Mouse (Mus musculus): ENCODE results near the gene Ednra. TPM values are rescaled to one million over a fixed set of nuclear protein-coding genes. Genes with fewer than 3 reads are reported as not detected.

Ednra gene
- not detected for polyA plus RNA-seq (2017; shearing (Covaris generic))

- no peak for ATAC-seq
These were observed at the start of gene Ednra for GRCm38 (mm10) chr8:77724046-77724930. Gene Ednra, minus strand, starts transcription at chr8:77724464.

- ATAC-seq = no peak
These were observed 49.6 kb upstream of the Ednra start for GRCm38 (mm10) chr8:77773831-77774230.

- ATAC-seq = no peak
These were observed 49.0 kb upstream of the Ednra start for GRCm38 (mm10) chr8:77773256-77773655.

GRCm38 (mm10) chr8:77772210-77772886 lies 48.1 kb upstream of the Ednra start:
- ATAC-seq = no peak

GRCm38 (mm10) chr8:77770966-77771365 lies 46.7 kb upstream of the Ednra start:
- no peak for ATAC-seq

GRCm38 (mm10) chr8:77768916-77769315 lies 44.7 kb upstream of the Ednra start:
- ATAC-seq = no peak

- no peak for ATAC-seq
These were observed 40.0 kb upstream of the Ednra start for GRCm38 (mm10) chr8:77764253-77764652.

GRCm38 (mm10) chr8:77762967-77763366 lies 38.7 kb upstream of the Ednra start:
- no peak for ATAC-seq

GRCm38 (mm10) chr8:77755441-77755840 lies 31.2 kb upstream of the Ednra start:
- no peak for ATAC-seq

- no peak for ATAC-seq
These were observed 29.5 kb upstream of the Ednra start for GRCm38 (mm10) chr8:77753796-77754195.

- no peak for ATAC-seq
These were observed 27.8 kb upstream of the Ednra start for GRCm38 (mm10) chr8:77752041-77752440.

GRCm38 (mm10) chr8:77750407-77750806 lies 26.1 kb upstream of the Ednra start:
- no peak for ATAC-seq

GRCm38 (mm10) chr8:77744476-77744875 lies 20.2 kb upstream of the Ednra start:
- no peak for ATAC-seq

- no peak for ATAC-seq
These were observed 18.1 kb upstream of the Ednra start for GRCm38 (mm10) chr8:77742395-77742794.

GRCm38 (mm10) chr8:77741050-77741777 lies 16.9 kb upstream of the Ednra start:
- ATAC-seq = no peak

GRCm38 (mm10) chr8:77738419-77738818 lies 14.2 kb upstream of the Ednra start:
- ATAC-seq = no peak

GRCm38 (mm10) chr8:77737327-77737726 lies 13.1 kb upstream of the Ednra start:
- no peak for ATAC-seq

- ATAC-seq = no peak
These were observed 9.5 kb upstream of the Ednra start for GRCm38 (mm10) chr8:77733792-77734191.

- ATAC-seq = no peak
These were observed 8.7 kb upstream of the Ednra start for GRCm38 (mm10) chr8:77732964-77733363.

GRCm38 (mm10) chr8:77725406-77725805 lies 1.1 kb upstream of the Ednra start:
- no peak for ATAC-seq

- no peak for ATAC-seq
These were observed 674 bp downstream of the Ednra start for GRCm38 (mm10) chr8:77723534-77724045.

GRCm38 (mm10) chr8:77723018-77723417 lies 1.2 kb downstream of the Ednra start:
- ATAC-seq = no peak

- no peak for ATAC-seq
These were observed 5.3 kb downstream of the Ednra start for GRCm38 (mm10) chr8:77718933-77719332.

Data from CD4-positive, CD25-positive, alpha-beta regulatory T cell, adult 4 months (primary cell).